Mouse (Mus musculus) E14TG2a.4 (cell line): ENCODE results near the gene Elof1.

ENCODE experiments used
- CTCF ChIP-seq: conservative IDR thresholded peaks from 2 replicates; pipeline ENCODE4 v1.5.1; 2014; ENCODE audit warnings: low read length
- NANOG ChIP-seq: IDR thresholded peaks from 2 replicates; pipeline ENCODE4 v1.6.1; 2014; ENCODE audit warnings: borderline replicate concordance, low read length, mixed read lengths
- POU5F1 ChIP-seq: IDR thresholded peaks from 2 replicates; pipeline ENCODE4 v1.6.1; 2014; ENCODE audit warnings: low read length, borderline replicate concordance

GRCm38 (mm10) chr9:22087034-22087618, 29.8 kb downstream of the Elof1 start:
- TF ChIP-seq CTCF: no peak
- no peak for TF ChIP-seq NANOG
- no peak for TF ChIP-seq POU5F1
